Mouse (Mus musculus): ENCODE results near the gene Zfp280c. TPM values are rescaled to one million over a fixed set of nuclear protein-coding genes. Genes with fewer than 3 reads are reported as not detected.

The Zfp280c gene
- polyA plus RNA-seq (2012; rRNA removed): 19.1 and 46.2 TPM in 2 replicates

GRCm38 (mm10) chrX:48594099-48594760 lies at the start of gene Zfp280c:
Gene Zfp280c, minus strand, starts transcription at chrX:48594504.

GRCm38 (mm10) chrX:48623379-48624053 lies 29.2 kb upstream of the Zfp280c start, which contains the start of gene Slc25a14:
Gene Slc25a14, plus strand, starts transcription at chrX:48623413.

GRCm38 (mm10) chrX:48518808-48519548 lies 75.3 kb downstream of the Zfp280c start, which contains the start of gene Rab33a:
Gene Rab33a, plus strand, starts transcription at chrX:48519285.

GRCm38 (mm10) chrX:48513166-48513807 lies 81.0 kb downstream of the Zfp280c start, which contains the start of gene Aifm1:
Gene Aifm1, minus strand, starts transcription at chrX:48513563.

Other genes starting within 250 kb of the Zfp280c start
- 3.0 and 5.8 TPM in 2 replicates for gene Elf4, start 131.4 kb downstream of the Zfp280c start, polyA plus RNA-seq (2012; rRNA removed)
- gene Aifm1, start 80.9 kb downstream of the Zfp280c start, polyA plus RNA-seq (2012; rRNA removed): 54.0 and 60.5 TPM in 2 replicates
- gene Rab33a, start 75.2 kb downstream of the Zfp280c start, polyA plus RNA-seq (2012; rRNA removed): 21.9 and 23.0 TPM in 2 replicates
- 17.8 and 20.6 TPM in 2 replicates for gene Slc25a14, start 28.9 kb upstream of the Zfp280c start, polyA plus RNA-seq (2012; rRNA removed)
- gene Gpr119, start 80.0 kb upstream of the Zfp280c start, polyA plus RNA-seq (2012; rRNA removed): not detected in 2 replicates
- 20.7 and 27.4 TPM in 2 replicates for gene Rbmx2, start 100.5 kb upstream of the Zfp280c start, polyA plus RNA-seq (2012; rRNA removed)

All from central nervous system, embryonic 11.5 days (tissue).